Mouse (Mus musculus): ENCODE measurements at regions not wholly inside any gene's neighbourhood (a gene's known extent, or its start where the extent isn't known, plus 50 kb on each side); places are given as distances from the start of the nearest gene placed in this dataset.
A peak's percentile ranks its signal among the peaks of the same experiment; 100 is the strongest.

GRCm38 (mm10) chr14:86322365-86322764 is 818.7 kb downstream of the Diaph3 start:
- no peak for DNase-seq (ENCODE audit: extremely low read depth, low read depth)

- peak; percentile 45 for DNase-seq (ENCODE audit: extremely low read depth, low read depth)
Observed at GRCm38 (mm10) chr14:86315974-86316373, 825.1 kb downstream of the Diaph3 start.

- DNase-seq (ENCODE audit: extremely low read depth, low read depth), result no peak
Observed at GRCm38 (mm10) chr14:86308949-86309543, 832.0 kb downstream of the Diaph3 start.

- no peak for DNase-seq (ENCODE audit: extremely low read depth, low read depth)
Observed at GRCm38 (mm10) chr14:86307806-86308205, 833.2 kb downstream of the Diaph3 start.

GRCm38 (mm10) chr14:86301666-86302065 is 839.4 kb downstream of the Diaph3 start:
- DNase-seq (ENCODE audit: extremely low read depth, low read depth), result no peak

- no peak for DNase-seq (ENCODE audit: extremely low read depth, low read depth)
Observed at GRCm38 (mm10) chr14:86300811-86301210, 840.2 kb downstream of the Diaph3 start.

- no peak for DNase-seq (ENCODE audit: extremely low read depth, low read depth)
Observed at GRCm38 (mm10) chr14:86297991-86298390, 843.0 kb downstream of the Diaph3 start.

- DNase-seq (ENCODE audit: extremely low read depth, low read depth), result peak; percentile 5
Observed at GRCm38 (mm10) chr14:86294606-86295005, 846.4 kb downstream of the Diaph3 start.

- DNase-seq (ENCODE audit: extremely low read depth, low read depth), result no peak
Observed at GRCm38 (mm10) chr14:86293804-86294203, 847.2 kb downstream of the Diaph3 start.

- DNase-seq (ENCODE audit: extremely low read depth, low read depth), result no peak
Observed at GRCm38 (mm10) chr14:86293371-86293770, 847.7 kb downstream of the Diaph3 start.

GRCm38 (mm10) chr14:86290556-86290955 is 850.5 kb downstream of the Diaph3 start:
- no peak for DNase-seq (ENCODE audit: extremely low read depth, low read depth)

GRCm38 (mm10) chr14:86261640-86262230 is 879.3 kb downstream of the Diaph3 start:
- no peak for DNase-seq (ENCODE audit: extremely low read depth, low read depth)

- no peak for DNase-seq (ENCODE audit: extremely low read depth, low read depth)
Observed at GRCm38 (mm10) chr14:86254196-86254595, 886.8 kb downstream of the Diaph3 start.

- peak; percentile 34 for DNase-seq (ENCODE audit: extremely low read depth, low read depth)
Observed at GRCm38 (mm10) chr14:86251617-86252016, 889.4 kb downstream of the Diaph3 start.

GRCm38 (mm10) chr14:86247686-86248085 is 893.3 kb downstream of the Diaph3 start:
- DNase-seq (ENCODE audit: extremely low read depth, low read depth), result no peak

- no peak for DNase-seq (ENCODE audit: extremely low read depth, low read depth)
Observed at GRCm38 (mm10) chr14:86246770-86247169, 894.3 kb downstream of the Diaph3 start.

GRCm38 (mm10) chr14:86243662-86244061 is 897.4 kb downstream of the Diaph3 start:
- no peak for DNase-seq (ENCODE audit: extremely low read depth, low read depth)

GRCm38 (mm10) chr14:86242836-86243235 is 898.2 kb downstream of the Diaph3 start:
- DNase-seq (ENCODE audit: extremely low read depth, low read depth), result no peak

- no peak for DNase-seq (ENCODE audit: extremely low read depth, low read depth)
Observed at GRCm38 (mm10) chr14:86239090-86239489, 901.9 kb downstream of the Diaph3 start.

- DNase-seq (ENCODE audit: extremely low read depth, low read depth), result no peak
Observed at GRCm38 (mm10) chr14:86233305-86233704, 907.7 kb downstream of the Diaph3 start.

- no peak for DNase-seq (ENCODE audit: extremely low read depth, low read depth)
Observed at GRCm38 (mm10) chr14:86230609-86231008, 910.4 kb downstream of the Diaph3 start.

GRCm38 (mm10) chr14:86229755-86230154 is 911.3 kb downstream of the Diaph3 start:
- DNase-seq (ENCODE audit: extremely low read depth, low read depth), result no peak

GRCm38 (mm10) chr14:86215711-86216110 is 925.3 kb downstream of the Diaph3 start:
- DNase-seq (ENCODE audit: extremely low read depth, low read depth), result no peak

All from MEL-GATA-1-ER (cell line).